Mouse (Mus musculus) lung, postnatal 0 days (tissue): ENCODE measurements around the gene Esyt3. TPM values are rescaled to one million over a fixed set of nuclear protein-coding genes. Genes with fewer than 3 reads are reported as not detected.

Source experiments
- ATAC-seq: fragments of 200-750 bp; cut with Nextera tagmentation; 2 replicates; pipeline ENCODE4 v1.8.0; 2017; ENCODE audit warnings: moderate library complexity
- DNase-seq: peaks from one replicate; pipeline ENCODE4 v3.0.0-alpha.2; 2016; ENCODE audit warnings: low spot score
- H3K27ac ChIP-seq: fragments of 300-500 bp; sonication (generic); 2 replicates; pipeline ENCODE4 v1.5.1; 2014; ENCODE audit warnings: antibody characterized with exemption, mild to moderate bottlenecking, low read length, mixed read lengths
- H3K27me3 ChIP-seq: fragments of 300-500 bp; sonication (generic); replicated peaks from 2 replicates; pipeline ENCODE4 v1.6.1; 2014; ENCODE audit warnings: low read length, mixed read lengths; ENCODE audit not compliant: insufficient read depth
- H3K36me3 ChIP-seq: fragments of 300-500 bp; sonication (generic); 2 replicates; pipeline ENCODE4 v1.6.1; 2014; ENCODE audit warnings: low read length, mixed read lengths; ENCODE audit not compliant: insufficient read depth
- H3K4me1 ChIP-seq: fragments of 300-500 bp; sonication (generic); 2 replicates; pipeline ENCODE4 v1.6.1; 2014; ENCODE audit warnings: antibody characterized with exemption, low read depth, low read length, mixed read lengths; ENCODE audit not compliant: insufficient read depth
- H3K4me2 ChIP-seq: fragments of 300-500 bp; sonication (generic); replicated peaks from 2 replicates; pipeline ENCODE4 v1.6.1; 2014; ENCODE audit warnings: low read depth, mild to moderate bottlenecking, low read length, moderate library complexity, mixed read lengths
- H3K4me3 ChIP-seq: fragments of 300-500 bp; sonication (generic); 2 replicates; pipeline ENCODE4 v1.5.1; 2014; ENCODE audit warnings: low read depth, low read length
- H3K9ac ChIP-seq: fragments of 300-500 bp; sonication (generic); replicated peaks from 2 replicates; pipeline ENCODE4 v1.6.1; 2014; ENCODE audit warnings: low read depth, mild to moderate bottlenecking
- H3K9me3 ChIP-seq: fragments of 300-500 bp; sonication (generic); 2 replicates; pipeline ENCODE4 v1.6.1; 2016; ENCODE audit warnings: low read length, mixed read lengths
- CTCF ChIP-seq: IDR thresholded peaks from 2 replicates; pipeline ENCODE4 v1.5.1; 2016; ENCODE audit warnings: antibody characterized with exemption, mild to moderate bottlenecking
- EP300 ChIP-seq: IDR thresholded peaks from 2 replicates; pipeline ENCODE4 v1.6.1; 2016; ENCODE audit warnings: antibody characterized with exemption, mild to moderate bottlenecking, control low read depth
- WGBS: fragments of 180-500 bp; shearing (Covaris S2); extraction: QIAGEN DNeasy Blood & Tissue Kit; methylation state at CpG from one replicate; pipeline ENCODE4 v1.1.7; 2014; 5-methylcytosine and 5-hydroxymethylcytosine counted together
- polyA plus RNA-seq: library from polyadenylated mRNA; unstranded; fragments of >200 nt; fragmentation: Nextera tagmentation; extraction: Ambion mirVana; gene quantifications from 2 replicates; pipeline ENCODE4 v1.2.1, GENCODE M21; 2015

Gene Esyt3
- polyA plus RNA-seq, 1 experiment from 2014 or later = 1.3 TPM

DNA sequence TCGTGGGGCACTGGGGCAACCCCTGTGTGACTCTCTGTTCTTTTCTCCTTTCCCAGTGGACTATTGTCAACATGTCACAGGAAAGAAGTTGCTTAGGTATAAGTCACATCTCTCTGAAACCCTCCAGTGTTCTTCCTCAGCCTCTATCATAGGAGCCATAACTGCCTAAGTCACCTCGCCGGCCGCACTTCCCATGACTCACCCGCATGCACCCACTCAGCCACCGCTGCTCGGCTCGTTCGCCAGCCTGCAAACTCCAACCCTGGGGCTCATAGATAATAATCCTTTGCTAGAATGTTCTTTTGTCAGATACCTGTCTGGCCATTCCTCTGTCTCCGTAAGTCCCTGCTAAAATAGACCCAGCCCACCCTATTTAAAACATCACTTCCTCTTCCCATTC is 33.2 kb upstream of the Esyt3 start:
- WGBS = 94% methylated on average over 10 of the region's 10 CpGs
- no peaks in the 10 kb centered on the region for H3K27me3 ChIP-seq
- no peak overlapping the region for H3K9ac ChIP-seq
- no peak overlapping the region for H3K4me2 ChIP-seq
- DNase-seq (no peak), ATAC-seq (no peak)
- 0 out of 2 replicates have a peak, but pooled peaks cover 6% of the 10 kb centered on the region for H3K36me3 ChIP-seq
- no peak overlapping the region for H3K27ac ChIP-seq
- no peaks in the 10 kb centered on the region for H3K9me3 ChIP-seq
- TF ChIP-seq CTCF = no peak
- TF ChIP-seq EP300 = no peak
- H3K4me3 ChIP-seq = no peak overlapping the region
- H3K4me1 ChIP-seq = no peaks in the 10 kb centered on the region

DNA sequence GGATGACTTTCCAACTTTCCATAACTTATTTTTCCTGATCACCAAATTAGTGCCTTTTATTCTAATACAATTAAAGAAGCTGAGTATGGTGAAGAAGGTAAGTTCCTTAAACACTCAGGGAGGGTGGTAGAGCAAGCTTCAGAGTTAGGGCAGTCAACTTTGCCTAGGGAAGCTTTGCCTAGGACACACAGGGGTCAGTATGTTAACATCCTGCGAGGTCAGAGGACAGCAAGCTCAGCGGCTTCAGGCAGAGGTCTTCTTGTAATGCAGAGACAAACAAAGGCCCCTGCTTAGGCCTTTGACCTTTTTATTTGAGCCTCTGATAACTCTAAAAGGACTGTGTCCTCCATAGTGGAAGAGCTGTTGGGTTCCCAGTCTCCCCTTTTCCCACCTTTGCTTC is 32.4 kb upstream of the Esyt3 start:
- 33% methylated on average over 2 of the region's 2 CpGs for WGBS

DNA sequence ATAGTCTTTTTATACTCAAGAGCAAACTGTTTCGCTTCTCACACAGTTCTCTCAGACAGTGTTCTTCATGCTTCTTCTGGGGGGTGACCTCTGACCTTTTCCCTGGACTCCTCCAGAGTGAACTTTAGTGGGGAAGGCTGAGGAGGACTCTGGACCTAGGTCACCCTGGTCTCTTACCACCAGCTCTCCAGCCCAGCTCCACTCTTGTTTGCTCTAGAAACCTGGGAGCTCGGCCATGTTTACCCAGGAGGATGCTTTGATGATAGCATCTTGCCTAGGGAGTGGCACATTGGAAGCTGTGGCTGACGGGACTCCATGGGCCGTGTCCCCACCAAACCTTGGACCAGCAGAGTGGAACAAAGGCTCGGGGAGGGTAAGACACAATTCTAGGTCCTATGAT is 31.8 kb upstream of the Esyt3 start:
- H3K27ac ChIP-seq = no peak overlapping the region

More for the DNA sequence above, 32.4 kb upstream of the Esyt3 start:
- Histone ChIP-seq H3K9me3 (no peaks in the 10 kb centered on the region), H3K27me3 (no peaks in the 10 kb centered on the region), H3K4me1 (no peaks in the 10 kb centered on the region), H3K4me3 (no peak overlapping the region), H3K36me3 (0 out of 2 replicates have a peak, but pooled peaks cover 6% of the 10 kb centered on the region), H3K4me2 (no peak overlapping the region), H3K27ac (no peak overlapping the region), H3K9ac (no peak overlapping the region)
- DNase-seq (no peak), ATAC-seq (no peak)
- no peak for TF ChIP-seq CTCF

DNA sequence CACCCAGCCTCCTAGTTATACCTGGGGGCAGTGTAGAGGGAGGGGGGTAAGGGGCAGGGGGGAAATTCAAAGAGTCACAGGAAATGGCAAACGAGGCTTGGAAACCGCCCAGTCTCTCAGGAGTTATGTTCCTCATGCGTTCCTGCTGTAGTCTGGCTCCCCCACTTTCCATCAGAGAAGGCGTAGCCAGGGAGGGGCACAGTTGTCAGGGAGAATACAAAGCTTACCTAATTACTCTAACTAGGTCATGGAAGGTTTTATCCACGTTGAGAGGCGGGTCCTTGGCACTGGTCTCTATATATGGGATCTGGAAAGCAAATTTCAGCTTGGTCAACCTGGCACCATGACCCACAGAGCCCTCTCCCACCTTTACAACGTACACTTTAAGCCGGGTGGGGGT is 31.1 kb upstream of the Esyt3 start:
- Histone ChIP-seq H3K4me2 (no peak overlapping the region), H3K27me3 (no peaks in the 10 kb centered on the region), H3K4me3 (no peak overlapping the region), H3K27ac (no peak overlapping the region), H3K36me3 (0 out of 2 replicates have a peak, but pooled peaks cover 6% of the 10 kb centered on the region), H3K9ac (no peak overlapping the region), H3K4me1 (no peaks in the 10 kb centered on the region), H3K9me3 (no peaks in the 10 kb centered on the region)
- TF ChIP-seq CTCF (no peak), EP300 (no peak)
- ATAC-seq (no peak), DNase-seq (no peak)
- WGBS = 64% methylated on average over 8 of the region's 8 CpGs

More for the DNA sequence above, 31.8 kb upstream of the Esyt3 start:
- H3K36me3 ChIP-seq = 0 out of 2 replicates have a peak, but pooled peaks cover 6% of the 10 kb centered on the region
- no peak overlapping the region for H3K4me3 ChIP-seq
- TF ChIP-seq EP300 (no peak), CTCF (no peak)
- H3K4me1 ChIP-seq = no peaks in the 10 kb centered on the region
- ATAC-seq (no peak), DNase-seq (no peak)
- H3K9me3 ChIP-seq = no peaks in the 10 kb centered on the region
- H3K4me2 ChIP-seq = no peak overlapping the region
- no peaks in the 10 kb centered on the region for H3K27me3 ChIP-seq
- 55% methylated on average over 5 of the region's 5 CpGs for WGBS
- H3K9ac ChIP-seq = no peak overlapping the region

DNA sequence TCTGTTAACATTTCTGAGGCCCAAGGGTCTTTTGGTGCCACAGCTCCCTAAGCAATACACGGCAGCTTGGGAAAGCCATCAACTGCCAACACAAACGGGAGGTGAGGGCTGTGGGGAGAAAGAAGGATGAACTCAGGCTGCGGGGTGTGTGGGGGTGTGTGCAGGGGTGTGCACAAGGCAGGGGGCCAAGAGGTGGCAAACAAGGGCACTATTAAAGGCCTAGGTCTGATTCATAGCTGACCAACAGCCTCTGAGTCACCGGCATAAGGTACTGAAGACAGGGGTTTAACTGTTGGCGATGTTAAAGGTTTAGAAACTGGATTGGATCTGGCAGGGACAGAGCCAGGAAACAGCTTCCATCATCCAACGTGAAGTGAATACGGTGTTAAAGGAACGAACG is 30.5 kb upstream of the Esyt3 start:
- ATAC-seq = no peak
- Histone ChIP-seq H3K9ac (no peak overlapping the region), H3K4me1 (no peaks in the 10 kb centered on the region), H3K27me3 (no peaks in the 10 kb centered on the region), H3K9me3 (no peaks in the 10 kb centered on the region), H3K27ac (no peak overlapping the region), H3K36me3 (0 out of 2 replicates have a peak, but pooled peaks cover 6% of the 10 kb centered on the region), H3K4me2 (no peak overlapping the region), H3K4me3 (no peak overlapping the region)
- 73% methylated on average over 9 of the region's 9 CpGs for WGBS
- DNase-seq = no peak
- no peak for TF ChIP-seq CTCF
- TF ChIP-seq EP300 = no peak

DNA sequence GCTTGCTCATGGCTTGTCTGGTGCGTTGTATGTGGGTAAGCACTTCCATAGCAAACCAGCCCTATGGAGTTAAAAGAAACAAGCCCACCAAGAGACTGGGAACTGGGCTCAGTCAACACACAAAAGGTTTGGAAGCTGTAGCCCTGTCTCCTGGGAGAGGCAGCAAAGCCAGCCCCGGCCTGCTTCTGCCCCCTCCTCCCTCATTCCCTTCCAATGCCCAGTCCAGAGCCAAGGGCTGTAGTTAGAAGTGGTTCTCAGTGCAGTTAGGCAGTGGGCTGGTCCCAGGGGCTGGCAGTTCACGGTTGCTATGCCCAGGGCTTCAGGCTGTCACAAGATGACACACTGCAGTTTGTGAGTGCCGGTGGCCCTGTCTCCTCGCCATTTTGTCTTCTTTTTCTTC is 29.7 kb upstream of the Esyt3 start:
- H3K4me1 ChIP-seq = no peaks in the 10 kb centered on the region
- ATAC-seq (no peak), DNase-seq (no peak)
- TF ChIP-seq CTCF = no peak
- no peak for TF ChIP-seq EP300
- H3K9me3 ChIP-seq = no peaks in the 10 kb centered on the region
- WGBS = 79% methylated on average over 5 of the region's 5 CpGs
- H3K27ac ChIP-seq = no peak overlapping the region
- H3K9ac ChIP-seq = no peak overlapping the region
- H3K36me3 ChIP-seq = 0 out of 2 replicates have a peak, but pooled peaks cover 6% of the 10 kb centered on the region
- H3K27me3 ChIP-seq = no peaks in the 10 kb centered on the region
- H3K4me3 ChIP-seq = no peak overlapping the region
- H3K4me2 ChIP-seq = no peak overlapping the region

DNA sequence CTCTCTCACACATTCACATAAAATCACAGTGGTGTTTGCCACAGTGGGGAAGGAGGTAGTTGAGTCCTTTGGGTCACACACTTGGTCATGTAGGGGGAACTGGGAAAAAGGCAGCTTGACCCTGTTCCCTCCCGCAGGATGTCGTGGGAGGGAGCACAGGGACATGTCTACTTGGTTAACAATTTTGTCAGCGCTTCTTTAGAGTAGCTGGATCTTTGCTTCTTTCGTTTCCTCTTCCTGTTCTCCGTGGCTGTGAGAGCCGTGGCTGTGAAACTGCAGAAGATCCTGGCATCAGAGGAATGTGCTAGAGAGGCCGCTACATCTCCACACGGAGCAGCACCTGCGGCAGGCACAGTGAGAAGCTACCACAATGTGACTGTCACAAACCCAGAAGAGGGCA is 24.2 kb upstream of the Esyt3 start:
- Histone ChIP-seq H3K36me3 (no peaks in the 10 kb centered on the region), H3K27ac (no peak overlapping the region), H3K4me1 (no peaks in the 10 kb centered on the region), H3K9me3 (no peaks in the 10 kb centered on the region), H3K9ac (no peak overlapping the region), H3K27me3 (no peaks in the 10 kb centered on the region), H3K4me3 (no peak overlapping the region), H3K4me2 (no peak overlapping the region)
- TF ChIP-seq EP300 = no peak
- no peak for TF ChIP-seq CTCF
- no peak for DNase-seq
- WGBS = 52% methylated on average over 9 of the region's 9 CpGs
- no peak for ATAC-seq
